Mouse (Mus musculus) layer of hippocampus, adult 18-20 months (tissue): Measurements from ENCODE around the gene Ccr9. TPM values are rescaled to one million over a fixed set of nuclear protein-coding genes. Genes with fewer than 3 reads are reported as not detected.
"Not testable (repeated sequence)": the region's sequence is repeated elsewhere in the genome, so short reads cannot be mapped to it uniquely, and the experiment has no call there.

ENCODE experiments used
- DNase-seq, 2 experiments: peaks; one replicate each; pipeline ENCODE4 v3.0.0; 2022; ENCODE audit warnings: low spot score in 2 of 2
- long read RNA-seq: library from polyadenylated mRNA; stranded (forward); transcript quantifications from one replicate; pipeline ENCODE4 v2.0.0, GENCODE M21; 2021
- total RNA-seq, 2 experiments: library from RNA; stranded (reverse); gene quantifications; 2 replicates each; pipeline ENCODE4 v1.2.3; 2021

Ccr9 gene
- total RNA-seq: under 1 TPM in 1 of 2 experiments, not detected in 1; 0.15 TPM
- long read RNA-seq, partial matches to known transcripts: 0 of 2 reads
- long read RNA-seq, other reads (novel, unspliced or antisense): 2 of 2 reads

- DNase-seq: no peak
Observed at GRCm38 (mm10) chr9:123678327-123679105, at the start of gene Ccr9, which contains the start of gene Slc6a20a. TSS of gene Ccr9 (plus strand) at chr9:123678439. TSS of gene Slc6a20a (minus strand) at chr9:123678885.

DNA sequence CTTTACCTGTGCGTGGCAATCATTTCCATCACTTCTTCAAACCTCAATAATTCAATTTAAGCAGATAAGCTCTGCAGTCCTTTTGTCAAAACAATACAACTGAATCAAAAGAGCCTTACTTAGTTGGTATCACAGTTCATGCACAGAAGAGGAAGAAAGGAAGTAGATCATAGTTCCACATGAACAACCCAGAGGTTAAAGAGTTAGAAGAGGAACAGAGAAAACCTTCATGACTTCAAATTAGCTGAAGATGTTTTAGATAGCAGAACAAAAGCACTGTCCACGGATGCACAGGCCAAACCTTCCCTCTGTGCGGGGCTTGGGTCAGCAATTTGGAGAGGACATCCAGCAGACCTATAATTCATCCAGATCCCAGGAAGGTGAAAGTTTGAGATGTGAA lies 46.6 kb upstream of the Ccr9 start:
- no peak for DNase-seq

DNA sequence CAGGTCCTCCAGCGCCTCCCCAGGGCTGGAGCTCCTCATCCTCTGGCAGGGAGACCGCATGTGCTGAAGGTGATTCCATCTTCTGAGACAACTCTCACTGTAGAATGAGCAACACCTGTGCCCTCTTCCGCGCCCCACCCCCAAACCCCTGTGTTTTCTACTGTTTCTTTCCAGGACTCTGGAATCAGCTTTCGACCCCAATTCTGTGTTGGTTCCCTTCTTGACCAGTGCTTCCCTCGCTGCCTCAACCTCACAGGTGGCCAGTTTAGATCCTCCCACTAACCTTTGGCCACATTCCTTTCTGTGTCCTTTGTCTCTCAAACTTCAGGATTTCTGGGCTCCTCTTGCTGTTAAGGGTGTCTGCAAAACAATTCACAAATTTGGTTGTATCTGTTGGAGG lies 46.0 kb upstream of the Ccr9 start, which contains the start of gene Slc6a20b:
Gene Slc6a20b, minus strand, starts transcription at position 285 of the 400 bp plus-strand sequence.
- no peak for DNase-seq

GRCm38 (mm10) chr9:123632993-123633392 lies 45.2 kb upstream of the Ccr9 start:
- no peak for DNase-seq

- no peak for DNase-seq
Observed at GRCm38 (mm10) chr9:123636771-123637170, 41.5 kb upstream of the Ccr9 start.

DNA sequence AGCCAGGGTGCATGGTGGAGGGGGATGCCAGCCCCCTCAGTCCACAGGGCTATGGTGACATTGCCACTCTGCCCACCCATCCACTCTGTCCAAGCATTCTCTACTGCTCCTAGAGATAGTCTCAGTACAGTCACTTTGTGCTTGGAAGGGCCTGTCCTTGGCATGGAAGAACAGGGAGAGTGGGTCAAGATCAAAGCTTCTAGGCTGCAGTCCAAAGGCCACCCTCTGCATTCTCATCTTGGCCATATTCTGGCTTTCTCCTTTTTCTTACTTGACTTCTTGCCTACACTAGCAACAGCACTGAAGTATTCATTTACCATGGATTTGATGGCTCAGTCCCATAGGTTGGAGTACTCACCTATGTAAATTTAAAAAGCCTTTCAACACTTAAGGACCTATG lies 40.0 kb upstream of the Ccr9 start:
- no peak for DNase-seq

- peak in 1 of 2 experiments; percentile 49 for DNase-seq
Observed at GRCm38 (mm10) chr9:123638668-123639089, 39.6 kb upstream of the Ccr9 start.

GRCm38 (mm10) chr9:123640106-123640505 lies 38.1 kb upstream of the Ccr9 start:
- DNase-seq: no peak

DNA sequence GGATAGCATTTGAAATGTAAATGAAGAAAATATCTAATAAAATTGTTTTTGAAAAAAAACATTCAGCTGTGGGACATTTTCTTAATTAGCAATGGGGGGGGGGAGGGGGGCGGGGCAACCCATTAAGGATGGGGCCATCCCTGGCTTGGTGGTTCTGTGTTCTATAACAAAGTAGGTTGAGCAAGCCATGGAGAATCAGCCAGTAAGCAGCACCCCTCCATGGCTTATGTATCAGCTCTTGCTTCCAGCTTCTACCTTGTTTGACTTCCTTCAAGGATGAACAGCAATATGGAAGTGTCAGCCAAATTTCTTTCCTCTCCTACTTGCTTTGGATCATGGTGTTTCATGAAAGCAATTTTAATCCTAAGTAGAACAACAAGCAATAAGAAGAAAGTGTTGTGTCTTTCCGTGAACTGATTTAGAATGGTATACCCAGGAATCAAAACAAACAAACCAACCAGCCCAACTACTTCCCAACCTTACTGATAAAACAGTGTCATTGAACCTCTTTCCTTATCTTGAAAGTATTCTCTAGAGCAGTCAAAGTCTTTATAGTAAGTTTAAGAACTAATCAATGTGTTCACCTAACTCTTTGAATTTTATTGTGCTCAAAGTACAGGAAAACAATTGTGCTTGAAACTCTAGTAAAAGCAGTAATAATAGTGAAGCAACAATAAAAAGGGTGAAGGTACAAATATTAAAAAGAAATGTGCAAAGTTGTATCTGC lies 28.3 kb upstream of the Ccr9 start:
- no peak for DNase-seq

GRCm38 (mm10) chr9:123651369-123651768 lies 26.9 kb upstream of the Ccr9 start:
- DNase-seq: no peak

DNA sequence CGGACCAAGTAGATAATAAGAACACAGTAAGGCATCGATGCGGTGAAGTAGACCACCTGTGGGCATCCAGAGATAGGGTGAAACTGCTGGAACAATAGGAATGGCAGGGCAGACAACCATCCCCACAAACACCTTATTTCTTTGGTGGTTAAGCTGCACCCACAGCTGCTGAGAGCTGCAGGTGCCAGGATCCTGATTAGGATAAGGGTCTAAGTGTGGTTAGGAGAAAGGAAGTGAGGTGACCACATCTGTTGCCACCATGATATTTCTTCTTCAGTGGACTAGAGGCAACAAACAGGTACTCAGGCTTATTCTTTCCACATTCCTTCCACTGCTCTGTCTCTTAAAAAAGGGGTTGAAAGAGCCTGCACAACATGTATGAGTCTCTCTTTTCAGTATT lies 20.8 kb upstream of the Ccr9 start:
- DNase-seq: no peak

DNA sequence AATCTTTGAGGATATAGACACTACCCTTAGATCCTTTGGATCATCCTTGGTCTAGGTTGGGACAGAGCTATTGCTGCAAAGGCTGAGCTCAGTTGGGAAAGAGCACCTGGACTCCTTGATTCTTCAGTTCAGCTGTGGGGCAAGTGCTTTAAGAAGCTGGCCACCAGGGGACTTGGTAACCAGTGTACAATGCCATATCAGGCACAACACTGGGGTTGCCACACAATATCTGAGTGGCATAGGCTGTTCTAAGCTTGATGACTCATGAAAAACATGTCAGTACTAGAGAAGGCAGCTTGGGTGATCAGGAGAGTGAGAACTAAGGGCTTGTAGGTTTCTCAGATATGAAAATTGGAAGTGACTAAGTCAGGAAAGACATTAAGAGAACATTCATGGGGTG lies 19.3 kb upstream of the Ccr9 start:
- DNase-seq: no peak

GRCm38 (mm10) chr9:123659986-123660676 lies 18.1 kb upstream of the Ccr9 start:
- not testable (repeated sequence) for DNase-seq

DNA sequence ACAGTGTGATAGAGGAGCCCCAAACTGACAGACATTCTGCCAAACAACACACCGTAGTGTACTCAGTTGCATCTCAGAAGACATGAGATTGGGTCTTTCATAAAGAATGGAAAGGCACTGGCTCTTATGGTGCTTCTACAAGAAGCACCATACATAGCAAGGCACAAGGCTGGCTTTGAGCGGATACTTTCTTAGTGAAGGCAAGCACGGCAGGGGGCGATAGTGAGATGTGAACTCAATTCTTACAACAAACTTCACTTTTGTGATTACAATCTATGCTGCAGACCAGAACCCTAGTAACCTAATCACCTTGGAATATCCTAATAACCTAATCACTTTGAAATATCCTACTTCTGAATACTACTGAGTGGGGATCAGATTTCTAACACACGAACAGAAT lies 12.6 kb upstream of the Ccr9 start:
- peak in 1 of 2 experiments; percentile 52 for DNase-seq

DNA sequence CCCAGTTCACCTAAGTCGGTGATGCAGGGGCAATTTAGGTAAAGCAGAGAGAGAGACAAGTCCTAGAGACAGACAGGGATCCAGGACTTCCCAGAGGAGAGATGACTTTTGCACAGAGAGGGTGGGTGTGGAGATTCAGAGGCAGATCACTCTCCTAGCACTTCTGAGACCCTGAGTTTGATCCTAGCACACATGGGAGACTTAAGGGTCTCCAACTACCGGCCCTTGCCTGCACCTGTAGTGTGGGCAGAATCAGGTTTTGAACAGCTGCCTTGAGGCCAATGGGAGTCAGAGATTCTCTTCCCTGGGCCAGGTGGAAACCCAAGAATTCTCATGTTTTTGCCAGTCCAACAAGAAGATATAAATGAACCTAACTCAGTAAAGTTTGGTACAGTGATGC lies 959 bp downstream of the Ccr9 start:
- no peak for DNase-seq

GRCm38 (mm10) chr9:123683704-123684103 lies 5.5 kb downstream of the Ccr9 start:
- no peak for DNase-seq

DNA sequence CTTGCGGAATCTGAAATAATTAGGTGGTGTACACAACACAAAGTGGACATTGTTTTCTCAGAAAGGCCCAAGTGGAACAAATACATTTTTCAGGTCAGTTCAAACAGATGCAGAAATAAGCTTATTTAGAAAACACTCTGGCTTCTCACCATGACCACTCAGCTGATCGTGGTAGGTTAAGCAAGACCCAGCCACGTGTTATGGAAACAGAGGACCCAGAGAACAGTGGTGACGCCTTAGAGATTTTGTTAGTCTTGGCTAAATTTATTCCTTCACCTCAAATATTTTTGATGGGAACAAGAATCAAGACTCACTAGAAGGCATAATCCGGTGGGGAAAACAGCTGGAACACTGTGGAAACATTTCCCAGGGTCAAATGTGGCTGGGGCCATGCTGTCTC lies 8.0 kb downstream of the Ccr9 start:
- no peak for DNase-seq

DNA sequence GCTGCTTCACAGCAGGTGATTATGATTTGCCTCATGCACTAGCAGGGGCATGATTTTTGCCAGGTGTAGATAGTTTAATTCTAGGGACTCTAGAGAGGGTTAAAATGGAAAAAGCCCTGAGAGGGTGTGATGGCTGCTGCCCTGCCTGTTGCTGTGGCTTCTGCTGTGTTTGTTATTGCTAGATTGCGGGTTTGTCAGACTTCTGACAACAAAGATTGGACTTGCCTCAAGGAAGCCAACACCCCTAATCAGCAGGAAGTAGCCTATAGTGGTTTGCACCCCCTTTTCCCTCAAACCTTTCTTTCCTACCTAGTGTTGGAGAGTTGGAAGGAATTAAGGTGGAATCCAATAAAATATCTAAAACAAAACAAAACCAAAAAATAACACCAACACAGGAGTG lies 10.0 kb downstream of the Ccr9 start:
- no peak for DNase-seq

DNA sequence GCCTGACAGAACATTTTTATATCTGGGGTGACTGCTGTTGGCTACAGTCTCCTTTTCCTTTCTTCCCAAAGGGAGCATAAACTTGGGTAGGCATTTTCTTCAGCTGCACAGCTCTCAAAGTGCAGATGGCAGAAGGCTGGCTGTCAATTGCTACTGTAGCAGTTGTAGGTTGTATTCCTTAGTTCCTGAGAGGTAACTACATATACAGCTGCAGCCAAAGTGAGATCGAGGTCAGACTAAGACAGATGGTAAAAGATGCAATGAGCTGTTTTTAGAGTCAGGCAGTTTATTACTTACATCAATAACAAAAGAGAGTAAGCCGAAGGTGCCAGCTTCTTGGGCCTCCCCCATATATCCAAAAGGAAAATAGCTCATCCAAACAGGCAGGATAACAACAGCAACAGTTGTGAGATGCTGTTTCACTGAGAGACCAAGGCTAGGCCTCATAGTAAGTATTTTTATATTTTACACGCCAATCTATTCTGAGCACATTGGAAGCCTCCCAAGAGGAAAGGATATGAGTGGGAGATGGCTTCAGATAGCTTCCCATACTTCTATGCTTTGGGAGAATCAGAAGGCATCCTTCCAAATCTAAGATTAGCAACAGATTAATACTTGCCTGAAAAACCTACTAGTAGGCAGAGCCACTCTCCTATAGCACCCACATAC lies 17.5 kb downstream of the Ccr9 start:
- peak; percentile 11 to 53 for DNase-seq

- DNase-seq: no peak
Observed at GRCm38 (mm10) chr9:123701822-123702221, 23.6 kb downstream of the Ccr9 start.

DNA sequence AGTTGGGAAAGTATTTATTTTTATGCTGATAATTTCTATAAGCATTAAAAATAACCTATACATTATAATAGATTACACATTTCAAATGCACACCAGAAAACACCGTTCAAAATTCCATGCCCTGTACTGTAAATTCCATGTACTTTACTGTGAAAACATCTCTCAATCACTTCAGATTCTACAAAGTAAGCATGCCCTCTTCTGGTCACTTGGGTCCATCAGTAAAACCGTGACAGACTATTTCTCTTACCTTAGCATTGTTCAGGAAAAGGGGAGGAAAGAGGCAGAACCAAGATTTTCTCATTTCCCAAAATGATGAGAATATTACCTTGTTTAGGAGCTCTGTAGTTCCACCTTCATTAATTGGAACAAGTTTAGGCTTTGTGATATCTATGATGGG lies 31.0 kb downstream of the Ccr9 start:
- DNase-seq: no peak
